Mouse (Mus musculus): ENCODE measurements at regions not wholly inside any gene's neighbourhood (a gene's known extent, or its start where the extent isn't known, plus 50 kb on each side); places are given as distances from the start of the nearest gene placed in this dataset.

DNA sequence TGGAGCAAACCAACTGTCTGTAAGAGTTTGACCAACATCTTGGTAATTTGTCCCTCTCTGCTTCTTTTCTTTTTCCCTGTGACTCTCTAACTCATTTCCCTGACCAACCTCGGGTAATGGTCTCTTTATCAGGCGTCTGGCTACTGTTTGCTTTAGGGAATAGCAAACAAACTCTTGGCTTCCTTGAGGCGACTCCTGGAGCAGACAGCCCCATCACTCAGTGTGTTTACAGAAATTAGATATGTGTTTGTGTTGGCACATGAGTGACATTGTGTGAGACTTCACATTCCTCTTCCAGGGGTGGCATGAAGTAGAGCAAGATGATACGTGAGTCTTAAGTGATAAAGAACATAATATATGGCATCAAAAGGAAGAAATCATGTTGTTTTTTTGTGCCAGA is 195.7 kb upstream of the Hhip start:
- DNase-seq = no peak

- no peak for DNase-seq
Observed at GRCm38 (mm10) chr8:80251595-80251994, 193.8 kb upstream of the Hhip start.

- DNase-seq = no peak
Observed at GRCm38 (mm10) chr8:80250305-80251161, 192.7 kb upstream of the Hhip start.

DNA sequence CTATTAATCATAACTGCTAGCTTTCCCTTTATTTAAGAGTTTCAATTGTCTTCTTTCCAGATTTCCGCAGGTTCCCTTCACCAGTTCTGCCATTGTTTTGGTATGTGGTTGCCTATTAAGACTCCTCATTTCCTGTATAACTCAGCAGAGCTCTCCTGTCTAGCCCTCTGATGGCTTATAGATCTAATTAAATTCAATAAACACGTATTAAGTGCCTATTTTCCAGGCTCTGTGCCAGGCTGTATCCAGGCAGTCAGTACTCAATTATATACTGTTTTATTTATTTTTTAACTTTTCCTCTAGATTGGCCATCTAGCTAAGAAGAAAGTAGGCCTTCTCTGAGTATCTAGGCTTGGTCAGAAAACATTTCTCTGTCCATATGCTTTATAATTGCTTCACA is 192.0 kb upstream of the Hhip start:
- no peak for DNase-seq

DNA sequence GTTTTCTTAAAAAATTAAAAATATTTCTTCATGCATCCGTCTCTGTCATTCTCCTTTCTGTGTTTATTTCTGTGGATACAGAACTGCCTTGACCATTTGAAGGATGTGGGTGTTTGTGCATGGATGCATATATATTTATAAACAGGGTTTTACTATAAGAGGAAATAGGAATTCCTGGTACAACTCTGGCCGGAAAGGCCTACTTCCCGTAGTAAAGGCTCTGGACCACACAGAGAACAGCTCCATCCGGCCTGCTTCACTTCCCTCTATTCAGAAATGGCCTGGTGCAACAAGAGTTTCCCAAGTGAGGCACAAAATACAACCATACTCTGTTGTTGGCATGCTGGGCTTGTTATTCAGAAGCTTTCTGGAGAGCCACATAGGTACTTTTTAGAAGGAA is 182.1 kb upstream of the Hhip start:
- no peak for DNase-seq

- DNase-seq = no peak
Observed at GRCm38 (mm10) chr8:80210361-80210760, 152.6 kb upstream of the Hhip start.

- no peak for DNase-seq
Observed at GRCm38 (mm10) chr8:80204678-80205654, 147.2 kb upstream of the Hhip start.

DNA sequence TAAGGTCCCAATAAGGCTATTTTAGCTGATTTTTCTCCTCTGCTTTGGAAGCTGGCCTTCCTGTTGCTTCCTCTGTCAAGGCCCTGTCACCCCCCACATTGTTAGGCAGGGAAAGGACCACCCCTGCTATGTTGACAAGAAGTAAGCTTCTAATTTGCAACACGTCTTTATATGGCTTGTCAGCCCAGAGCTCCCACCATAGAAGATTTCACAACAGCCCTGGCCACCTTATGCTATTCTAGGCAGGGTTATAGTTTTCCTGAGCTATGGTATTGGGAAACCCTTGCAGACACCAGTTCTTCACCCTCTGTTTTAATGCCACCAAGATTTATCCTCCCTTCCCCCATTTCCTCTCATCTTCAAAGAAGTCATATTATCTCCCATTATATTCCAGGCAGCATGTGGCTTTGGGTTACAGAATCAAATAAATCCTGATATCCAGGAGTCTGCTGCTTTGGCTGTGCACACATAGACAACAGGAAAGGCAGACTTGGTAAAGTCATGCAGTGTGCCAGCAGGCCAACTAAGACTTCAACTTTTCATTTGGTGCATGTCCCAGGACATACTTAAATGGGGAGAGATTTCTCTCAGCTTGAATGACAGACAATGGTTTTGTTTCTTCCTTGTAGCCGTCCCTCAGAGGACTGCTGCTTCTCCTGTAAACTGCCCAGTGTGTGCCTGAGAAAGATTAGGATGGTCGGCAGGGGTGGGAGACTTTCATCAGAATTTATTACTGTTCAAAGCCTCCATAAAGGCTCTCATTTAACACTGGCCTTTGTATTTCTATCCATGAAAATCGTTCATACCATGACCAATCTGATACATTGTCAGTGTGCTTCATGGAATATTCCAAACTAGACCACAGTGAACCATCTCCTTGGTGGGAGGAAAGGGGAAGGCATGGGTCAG is 146.2 kb upstream of the Hhip start:
- DNase-seq = no peak

GRCm38 (mm10) chr8:80197680-80198079 is 139.9 kb upstream of the Hhip start:
- DNase-seq = no peak

DNA sequence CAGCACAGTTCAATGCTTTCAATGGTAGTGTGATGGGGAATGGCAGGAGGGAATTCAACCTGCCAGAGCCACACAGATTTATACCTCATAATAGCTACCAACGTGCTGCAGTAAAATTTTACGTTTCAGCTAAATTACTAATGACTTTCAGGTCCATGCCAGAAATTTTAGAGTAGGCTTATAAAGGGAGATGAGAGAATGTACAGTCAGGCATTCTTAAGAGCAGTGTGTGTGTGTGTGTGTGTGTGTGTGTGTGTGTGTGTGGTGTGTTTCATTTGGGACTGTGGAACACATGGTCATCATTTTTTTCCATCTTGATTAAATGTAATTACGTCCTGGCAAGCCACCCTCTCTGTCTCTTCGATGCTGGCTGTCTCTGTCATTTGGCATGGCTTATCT is 132.7 kb upstream of the Hhip start:
- no peak for DNase-seq

- no peak for DNase-seq
Observed at GRCm38 (mm10) chr8:80189797-80190509, 132.1 kb upstream of the Hhip start.

GRCm38 (mm10) chr8:80185286-80185685 is 127.5 kb upstream of the Hhip start:
- DNase-seq = no peak

- no peak for DNase-seq
Observed at GRCm38 (mm10) chr8:80168688-80169087, 110.9 kb upstream of the Hhip start.

GRCm38 (mm10) chr8:80149458-80150083 is 91.8 kb upstream of the Hhip start:
- DNase-seq = no peak

DNA sequence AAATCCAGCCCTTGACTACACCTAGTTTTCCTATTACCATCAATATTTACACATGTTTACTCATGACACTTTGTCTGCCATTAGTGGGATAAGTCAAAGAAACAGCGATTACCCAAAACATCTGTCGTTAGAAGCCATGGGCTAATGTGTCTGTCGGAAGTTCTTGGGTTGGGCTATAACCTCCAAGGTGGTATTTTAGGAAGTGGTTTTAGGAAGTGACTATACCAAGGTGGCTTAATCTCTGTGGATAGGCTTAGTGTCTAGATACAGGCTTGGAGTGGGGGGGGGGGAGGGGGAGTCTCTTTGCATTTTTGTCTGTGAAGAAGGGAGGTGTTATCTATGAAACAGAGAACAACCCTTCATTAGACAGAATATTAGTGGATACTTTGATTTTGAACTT is 90.1 kb upstream of the Hhip start:
- no peak for DNase-seq

DNA sequence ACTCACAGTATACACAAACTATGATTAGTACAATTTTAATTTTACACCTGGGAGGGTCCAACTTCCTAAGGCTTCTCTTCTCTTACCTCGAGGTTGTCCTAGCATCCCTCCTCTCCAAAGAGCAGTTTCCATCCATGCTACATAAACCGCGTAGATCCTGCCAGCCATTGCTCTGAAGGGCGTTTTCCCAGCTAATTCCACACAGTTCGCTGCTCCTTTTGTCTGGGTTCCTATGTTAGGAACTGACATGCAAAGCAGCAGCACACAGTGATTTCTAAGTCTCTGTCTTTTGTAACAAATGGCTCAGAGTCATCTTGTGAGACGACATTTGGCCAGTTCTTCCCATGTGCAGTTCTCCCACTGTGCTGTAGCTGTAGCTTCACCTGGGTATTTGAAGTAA is 80.7 kb upstream of the Hhip start:
- DNase-seq = no peak

DNA sequence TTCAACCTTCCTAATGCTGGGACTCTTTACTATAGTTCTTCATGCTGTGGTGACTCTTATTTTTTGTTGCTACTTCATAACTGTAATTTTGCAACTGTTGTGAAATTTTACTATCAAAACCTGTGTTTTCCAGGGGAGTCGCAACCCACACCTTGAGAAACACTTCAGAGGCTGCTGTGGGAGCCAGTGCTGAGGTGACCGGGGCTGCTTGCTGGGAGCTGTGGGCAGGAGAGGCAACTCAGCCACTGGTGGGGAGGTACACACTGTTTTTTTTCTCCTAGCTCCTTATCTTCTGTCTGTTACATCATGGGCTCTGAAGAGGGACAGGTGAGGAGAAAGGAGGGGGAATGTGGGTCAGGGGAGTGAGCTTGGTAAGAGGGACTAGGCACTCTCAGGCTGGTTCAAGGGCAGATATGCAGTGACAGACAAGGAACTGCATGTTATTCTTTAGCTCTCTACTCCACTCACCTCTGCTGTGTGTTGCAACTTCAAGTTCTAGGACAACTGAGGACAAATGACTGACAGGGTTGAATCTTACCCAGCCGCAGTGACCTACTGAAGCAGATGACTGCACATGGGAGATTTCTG is 62.7 kb upstream of the Hhip start:
- no peak for DNase-seq

GRCm38 (mm10) chr8:80117328-80117727 is 59.5 kb upstream of the Hhip start:
- DNase-seq = no peak

Measured in thymus, adult 18-20 months (tissue).